Mouse (Mus musculus) heart, adult 2 months (tissue): ENCODE data around the gene Pltp.

Experiments
- CTCF ChIP-seq: fragments of 200-600 bp; IDR thresholded peaks from 2 replicates; pipeline ENCODE4 v1.8.1; 2022; ENCODE audit warnings: antibody characterized with exemption, mild to moderate bottlenecking, moderate library complexity
- EP300 ChIP-seq: fragments of 200-500 bp; IDR thresholded peaks from 2 replicates; pipeline ENCODE4 v1.6.1; 2011; ENCODE audit warnings: low read depth, low read length, control low read depth; ENCODE audit not compliant: insufficient read depth
- POLR2A ChIP-seq: fragments of 200-500 bp; IDR thresholded peaks from 2 replicates; pipeline ENCODE4 v1.6.1; 2011; ENCODE audit warnings: mild to moderate bottlenecking, low read depth, low read length, control low read depth; ENCODE audit not compliant: insufficient read depth

- TF ChIP-seq CTCF = peak; percentile 42
- no peak for TF ChIP-seq POLR2A
- TF ChIP-seq EP300 = no peak
These were observed 40.5 kb upstream of the Pltp start for GRCm38 (mm10) chr2:164898008-164898407.
